Mouse (Mus musculus) brain, adult 2 months (tissue): ENCODE data around the gene Olig1.

Experiments
- DNase-seq: peaks from one replicate; pipeline ENCODE4 v3.0.0; 2011; ENCODE audit warnings: low read depth, low spot score

Gene Olig1

DNA sequence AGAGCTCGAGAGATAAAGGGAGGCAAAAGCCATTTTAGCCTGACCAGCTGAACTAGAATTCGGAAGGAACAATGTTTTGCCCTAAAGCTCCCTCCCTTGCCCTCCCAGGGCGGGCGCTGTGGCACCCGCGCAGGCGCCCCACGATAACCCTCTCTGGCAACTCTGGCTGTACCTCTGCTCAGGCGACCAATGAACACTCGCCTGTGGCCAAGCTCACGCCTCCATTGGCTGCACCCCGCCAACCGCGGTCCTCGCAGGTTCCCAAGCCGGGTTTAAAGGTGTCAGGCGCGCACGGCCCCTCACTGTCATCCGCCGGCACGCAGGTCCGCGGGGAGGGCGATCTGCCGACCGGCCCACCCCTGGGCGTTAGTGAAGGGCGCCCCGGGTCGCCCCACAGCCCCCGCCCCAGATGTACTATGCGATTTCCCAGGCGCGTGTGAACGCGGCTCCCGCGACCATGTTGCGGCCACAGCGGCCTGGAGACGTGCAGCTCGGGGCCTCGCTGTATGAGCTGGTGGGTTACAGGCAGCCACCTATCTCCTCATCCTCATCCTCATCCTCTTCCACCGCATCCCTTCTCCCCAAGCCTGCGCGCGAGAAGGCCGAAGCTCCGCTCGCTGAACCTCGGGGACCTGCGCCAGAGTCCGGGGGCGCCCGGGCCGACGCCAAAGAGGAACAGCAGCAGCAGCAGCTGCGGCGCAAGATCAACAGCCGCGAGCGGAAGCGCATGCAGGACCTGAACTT lies at the start of gene Olig1:
Gene Olig1, plus strand, starts transcription at position 305 of the 744 bp plus-strand sequence.
- DNase-seq, result peak; percentile 96

DNA sequence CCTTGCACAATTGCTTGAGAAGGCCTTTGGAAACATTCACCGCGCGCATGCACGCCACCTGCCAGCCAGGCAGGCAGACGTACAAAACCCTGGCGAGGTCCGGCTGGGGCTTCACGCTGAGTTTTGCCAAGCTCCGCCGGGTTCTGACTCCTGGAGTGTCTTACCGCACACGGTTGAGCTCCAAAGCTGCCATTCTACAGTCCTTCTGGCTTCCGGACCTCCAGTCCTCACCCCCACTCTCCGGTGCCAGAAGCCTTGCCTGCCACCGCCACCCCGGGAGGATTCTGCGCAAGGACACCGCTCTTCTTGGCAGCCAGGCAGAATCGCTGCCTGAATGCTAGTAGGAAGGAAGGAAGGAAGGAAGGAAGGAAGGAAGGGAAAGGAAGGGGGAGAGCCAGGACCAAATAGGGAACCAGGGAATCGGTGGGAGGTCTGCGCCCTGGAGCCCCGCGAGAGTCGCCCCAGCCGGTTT lies 47.4 kb upstream of the Olig1 start:
- peak; percentile 30 for DNase-seq

DNA sequence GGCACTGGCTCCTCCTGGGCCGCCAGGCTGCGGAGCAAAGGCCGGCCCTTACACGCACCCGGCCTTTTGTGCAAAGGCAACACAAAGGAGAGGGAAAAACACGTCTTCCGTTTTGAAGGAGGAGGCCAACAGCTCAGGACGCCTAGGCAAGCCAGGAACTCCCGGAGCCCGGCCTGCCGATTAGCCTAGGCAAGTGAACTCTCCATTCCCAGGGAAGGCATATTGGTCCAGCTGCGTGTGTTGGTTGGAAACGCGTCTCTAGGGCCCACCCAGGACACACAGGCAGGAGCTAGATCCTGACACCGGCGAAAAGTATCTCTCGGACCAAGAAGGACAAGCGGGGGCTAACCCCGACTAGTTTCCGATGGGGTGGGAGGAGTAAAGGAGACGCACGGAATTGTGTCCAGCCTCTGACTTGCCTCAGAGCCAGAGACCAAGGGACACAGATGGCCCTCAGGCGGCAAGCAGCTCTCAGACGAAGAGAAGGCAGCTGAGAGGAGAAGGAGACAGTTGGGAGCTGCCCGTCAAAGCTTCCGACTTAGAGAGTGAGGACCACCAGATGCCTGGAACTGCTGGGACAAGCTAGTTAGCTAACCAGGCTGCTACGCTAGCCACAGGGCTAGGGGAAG lies 46.8 kb upstream of the Olig1 start:
- DNase-seq, result peak; percentile 25

DNA sequence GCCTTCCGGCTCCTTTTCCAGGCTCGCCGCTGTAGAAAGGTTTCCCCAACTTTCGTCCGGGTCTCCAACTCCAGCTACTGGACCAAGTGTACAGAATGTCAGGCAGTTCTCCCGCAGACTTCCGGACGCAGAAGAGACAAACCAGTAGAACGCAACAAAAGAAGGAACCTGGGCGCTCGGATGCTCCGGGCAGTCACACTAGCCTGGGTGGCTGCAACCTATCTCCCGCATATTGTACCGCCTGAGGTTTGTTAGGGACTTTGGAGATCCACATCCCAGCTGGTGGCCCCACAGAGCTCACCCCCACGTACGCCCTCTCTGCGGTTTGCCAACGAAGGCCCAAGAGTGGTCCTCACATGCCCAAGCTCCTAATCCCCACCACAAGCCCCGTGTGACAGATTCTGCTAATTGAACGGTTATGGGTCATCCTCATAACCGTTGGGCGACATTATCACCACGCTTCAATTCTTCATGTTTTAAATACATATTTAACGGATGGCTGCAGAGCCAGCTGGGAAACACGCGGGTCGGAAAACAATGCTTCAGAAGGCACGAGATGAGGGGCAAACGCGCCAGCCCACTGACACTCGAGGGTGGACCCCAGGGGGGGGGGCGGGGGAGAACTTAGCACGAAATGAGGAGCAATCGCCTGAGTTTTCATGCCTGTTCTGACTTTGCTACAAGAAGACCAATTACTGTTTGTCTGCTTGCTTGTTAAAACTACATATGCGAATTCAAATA lies 46.1 kb upstream of the Olig1 start:
- DNase-seq, result no peak

DNA sequence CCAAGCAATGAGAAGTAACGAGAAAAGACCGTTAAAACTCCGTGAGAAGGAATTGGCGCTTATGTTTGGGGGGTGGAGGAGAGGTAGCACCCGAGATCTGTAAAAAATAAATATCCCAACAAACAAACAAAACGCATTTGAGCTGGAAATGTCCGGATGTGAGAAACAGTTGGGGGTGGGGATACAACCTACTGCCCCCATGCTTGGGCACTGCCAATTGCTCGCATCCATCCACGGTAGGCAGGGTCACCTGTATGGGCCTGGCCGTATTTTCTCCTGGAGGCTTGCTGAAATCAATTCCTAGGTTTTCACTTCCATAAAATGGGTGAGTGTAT lies 45.5 kb upstream of the Olig1 start:
- no peak for DNase-seq

DNA sequence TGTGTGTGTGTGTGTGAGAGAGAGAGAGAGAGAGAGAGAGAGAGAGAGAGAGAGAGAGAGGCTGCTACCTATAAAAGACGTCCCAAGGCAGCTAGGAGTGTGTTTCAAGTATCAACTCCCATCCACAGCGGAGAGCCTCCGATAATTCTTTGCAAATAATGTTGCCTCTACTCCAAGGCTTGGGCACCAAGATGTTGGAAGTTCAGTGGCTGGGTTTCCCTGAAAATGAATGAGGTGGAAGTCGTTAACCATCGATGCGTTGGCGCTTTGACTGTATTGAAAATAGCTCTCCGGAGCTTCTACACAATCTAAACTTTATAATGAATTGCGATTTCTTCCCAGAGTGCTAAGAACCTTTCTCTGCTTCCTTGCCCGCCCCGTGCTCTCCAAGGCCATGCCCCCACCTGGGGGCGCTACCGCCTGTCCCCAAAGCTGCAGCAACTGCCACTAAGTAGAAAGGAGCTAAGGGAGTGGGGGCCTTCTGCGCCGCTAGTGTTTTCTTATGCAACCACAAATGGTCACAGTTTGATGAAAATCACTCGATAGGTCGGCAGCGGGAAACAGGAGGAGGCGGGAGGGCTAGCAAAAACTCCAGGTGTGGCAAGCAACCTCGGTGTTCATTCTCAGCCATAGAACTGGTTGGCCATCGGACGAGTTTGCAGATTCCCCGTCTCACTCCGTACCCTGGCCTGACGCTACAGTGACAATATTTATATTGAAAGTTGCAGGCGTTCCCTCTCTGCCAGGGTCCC lies 44.9 kb upstream of the Olig1 start:
- DNase-seq, result peak; percentile 59

DNA sequence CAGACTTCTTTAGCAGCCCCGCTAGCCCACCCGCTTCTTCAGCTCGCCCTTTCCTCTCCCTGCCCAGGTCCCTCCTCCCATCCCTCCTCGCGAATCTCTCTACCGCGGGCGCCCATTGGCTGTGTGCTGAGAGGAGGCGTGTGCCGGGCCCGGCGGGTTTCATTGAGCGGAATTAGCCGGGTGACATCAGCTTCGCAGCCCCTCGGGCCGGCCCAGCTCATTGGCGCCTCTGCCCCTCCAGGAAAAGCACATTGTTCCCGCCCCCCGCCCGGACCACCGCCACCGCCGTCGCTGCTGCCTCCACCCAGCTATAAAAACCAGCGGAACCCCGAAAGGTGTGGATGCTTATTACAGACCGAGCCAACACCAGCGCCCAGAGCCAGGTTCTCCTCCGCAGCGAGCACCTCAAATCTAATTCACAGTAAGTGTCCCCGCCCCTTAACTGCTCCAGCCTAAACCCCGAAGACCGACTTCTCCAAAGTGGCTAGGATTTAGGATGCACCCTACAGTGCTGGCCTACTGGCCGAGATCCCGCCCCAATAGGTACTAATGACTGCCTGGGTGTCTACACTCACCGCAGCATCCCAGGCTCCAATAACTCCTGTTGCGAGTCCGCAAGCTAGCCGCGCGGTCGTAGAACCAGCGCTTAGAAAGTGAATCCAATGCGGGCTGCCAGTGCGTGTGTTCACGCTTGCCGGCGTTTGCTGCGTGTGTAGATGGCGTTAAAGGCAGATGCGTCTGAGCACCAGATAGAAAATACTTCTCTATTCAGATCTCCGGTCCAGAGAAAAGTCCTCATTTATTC lies 44.1 kb upstream of the Olig1 start, which contains the start of gene Olig2:
Gene Olig2, plus strand, starts transcription at position 225 of the 805 bp plus-strand sequence.
- peak; percentile 83 for DNase-seq

DNA sequence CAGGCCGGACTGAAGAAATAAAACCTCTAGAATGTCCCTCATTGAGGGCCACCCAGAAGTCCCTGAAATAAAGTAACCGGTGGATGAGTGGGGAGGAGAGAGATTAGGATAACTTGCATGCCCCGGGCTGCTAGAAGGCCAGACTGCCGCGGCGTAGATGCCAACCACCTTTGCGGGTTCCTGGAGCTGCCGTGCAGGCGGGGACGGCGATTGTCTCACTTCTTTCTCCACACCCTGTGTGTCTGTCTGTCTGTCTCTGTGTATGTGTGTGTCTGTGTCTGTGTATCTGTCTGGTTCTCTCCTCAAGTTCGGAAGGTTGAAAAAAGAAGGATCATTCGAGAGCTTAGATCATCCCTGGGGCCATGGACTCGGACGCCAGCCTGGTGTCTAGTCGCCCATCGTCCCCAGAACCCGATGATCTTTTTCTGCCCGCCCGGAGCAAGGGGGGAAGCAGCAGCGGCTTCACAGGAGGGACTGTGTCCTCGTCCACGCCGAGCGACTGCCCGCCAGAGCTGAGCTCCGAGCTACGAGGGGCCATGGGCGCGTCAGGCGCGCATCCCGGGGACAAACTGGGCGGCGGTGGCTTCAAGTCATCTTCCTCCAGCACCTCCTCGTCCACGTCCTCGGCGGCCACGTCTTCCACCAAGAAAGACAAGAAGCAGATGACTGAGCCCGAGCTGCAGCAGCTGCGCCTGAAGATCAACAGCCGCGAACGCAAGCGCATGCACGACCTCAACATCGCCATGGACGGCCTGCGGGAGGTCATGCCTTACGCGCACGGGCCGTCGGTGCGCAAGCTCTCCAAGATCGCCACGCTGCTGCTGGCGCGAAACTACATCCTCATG lies 43.3 kb upstream of the Olig1 start:
- no peak for DNase-seq

DNA sequence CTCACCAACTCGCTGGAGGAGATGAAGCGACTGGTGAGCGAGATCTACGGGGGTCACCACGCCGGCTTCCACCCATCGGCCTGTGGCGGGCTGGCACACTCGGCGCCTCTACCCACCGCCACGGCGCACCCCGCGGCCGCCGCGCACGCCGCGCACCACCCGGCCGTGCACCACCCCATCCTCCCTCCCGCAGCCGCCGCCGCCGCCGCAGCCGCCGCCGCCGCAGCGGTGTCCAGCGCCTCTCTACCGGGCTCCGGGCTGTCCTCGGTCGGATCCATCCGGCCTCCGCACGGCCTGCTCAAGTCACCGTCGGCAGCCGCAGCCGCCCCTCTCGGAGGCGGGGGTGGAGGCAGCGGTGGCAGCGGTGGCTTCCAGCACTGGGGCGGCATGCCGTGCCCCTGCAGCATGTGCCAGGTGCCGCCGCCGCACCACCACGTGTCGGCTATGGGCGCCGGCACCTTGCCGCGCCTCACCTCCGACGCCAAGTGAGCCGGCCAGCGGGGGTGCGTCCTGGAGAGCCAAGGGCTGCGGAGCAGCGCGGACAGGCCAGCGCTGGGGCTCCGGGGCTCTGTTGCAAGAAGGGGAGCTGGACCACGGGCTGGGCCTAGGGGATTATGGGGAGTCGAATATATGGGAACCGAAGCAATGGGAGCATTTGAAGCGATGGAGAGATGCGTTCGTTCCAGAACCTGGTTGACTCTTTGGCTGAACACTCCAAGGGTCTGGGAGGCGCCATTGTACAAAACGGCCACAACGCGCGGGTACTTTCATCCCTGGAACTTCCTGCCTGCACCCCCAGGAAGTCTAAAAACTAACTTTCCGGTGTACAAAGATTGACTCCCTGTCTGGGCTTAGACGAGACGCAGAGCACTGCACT lies 42.5 kb upstream of the Olig1 start:
- no peak for DNase-seq

DNA sequence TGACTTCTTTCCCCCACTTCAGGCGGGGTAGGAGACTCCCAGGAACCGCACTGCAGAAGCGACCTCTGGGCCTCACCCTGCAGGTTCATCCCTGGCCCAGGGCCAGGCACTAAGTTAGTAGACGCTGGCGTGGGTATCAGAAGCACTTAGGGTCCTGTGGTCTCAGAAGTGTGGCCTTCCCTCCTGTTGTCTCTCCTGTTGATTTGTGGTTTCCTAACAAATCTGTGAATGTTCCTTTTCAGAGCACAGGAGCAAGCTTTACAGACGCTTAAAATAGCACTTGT lies 41.9 kb upstream of the Olig1 start:
- no peak for DNase-seq

DNA sequence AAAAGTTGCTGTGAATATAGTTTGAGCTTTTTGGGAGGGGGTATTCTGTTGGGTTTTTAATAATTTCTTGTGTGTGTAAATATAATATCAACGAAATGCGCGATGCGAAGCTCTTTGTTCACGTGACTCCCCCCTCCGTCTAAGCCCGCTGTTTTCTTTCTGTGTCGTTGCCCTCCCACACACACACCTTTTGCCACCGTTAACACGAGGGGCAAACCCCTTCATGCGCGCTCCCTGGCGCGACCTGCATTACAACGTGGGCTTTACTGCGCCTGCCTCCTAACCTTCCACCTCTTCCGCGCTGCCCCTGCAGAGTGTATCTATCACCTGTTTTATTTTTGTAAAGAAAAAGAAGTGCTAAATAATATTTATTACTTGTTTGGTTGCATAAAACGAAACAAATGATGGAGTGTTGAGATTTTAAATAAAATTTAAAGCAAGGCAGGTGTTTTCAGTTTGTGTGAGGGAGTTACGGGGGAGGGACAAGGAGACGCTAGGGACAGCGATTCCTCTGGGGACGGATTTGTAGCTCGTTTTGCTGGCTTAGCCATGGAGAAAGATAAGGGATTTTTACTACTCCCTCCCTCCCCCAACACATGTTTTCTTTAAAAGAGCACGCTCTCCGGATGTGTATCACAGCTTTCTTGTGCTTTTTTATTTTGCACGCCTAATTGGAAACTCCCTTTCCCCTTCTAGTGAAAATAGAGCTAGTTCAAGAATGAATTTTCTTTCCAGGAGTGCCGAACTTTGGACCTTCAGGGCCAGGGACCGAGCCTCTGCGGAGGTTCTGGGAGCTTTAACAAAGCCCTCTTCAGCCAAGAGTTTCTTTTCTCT lies 41.1 kb upstream of the Olig1 start:
- no peak for DNase-seq

DNA sequence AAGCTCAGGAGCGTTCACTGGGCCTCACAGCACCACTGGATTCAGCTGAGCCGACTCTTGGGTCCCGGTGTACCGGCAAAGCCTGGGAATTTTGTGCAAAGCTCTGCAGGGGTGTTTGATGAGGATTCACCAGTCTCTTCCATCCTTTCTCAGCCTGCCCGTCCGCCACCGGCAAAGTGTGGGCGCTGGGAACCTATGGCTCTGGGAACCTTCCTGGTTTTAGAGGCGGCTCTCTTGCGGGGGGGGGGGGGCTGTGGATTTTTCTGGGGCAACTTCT lies 40.6 kb upstream of the Olig1 start:
- no peak for DNase-seq

DNA sequence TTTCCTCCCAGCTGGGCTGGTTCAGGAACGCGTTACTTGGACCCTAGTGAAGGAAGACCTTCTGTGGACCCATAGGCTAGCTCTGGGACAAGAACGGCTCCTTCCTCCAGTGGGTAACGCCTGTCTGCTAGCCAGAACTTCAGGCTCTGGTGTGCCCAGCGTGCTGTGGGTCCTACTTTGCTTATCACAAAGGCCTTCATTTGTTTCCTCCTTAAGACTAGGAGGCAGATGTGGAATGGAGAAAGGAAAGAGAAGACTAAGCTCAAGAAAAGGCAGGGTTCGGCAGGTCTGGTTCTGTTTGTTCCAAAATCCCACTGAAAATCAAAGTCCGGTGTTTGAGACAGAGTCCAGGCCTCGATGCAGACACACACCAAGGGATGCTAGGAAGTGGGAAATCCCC lies 39.9 kb upstream of the Olig1 start:
- DNase-seq, result no peak

DNA sequence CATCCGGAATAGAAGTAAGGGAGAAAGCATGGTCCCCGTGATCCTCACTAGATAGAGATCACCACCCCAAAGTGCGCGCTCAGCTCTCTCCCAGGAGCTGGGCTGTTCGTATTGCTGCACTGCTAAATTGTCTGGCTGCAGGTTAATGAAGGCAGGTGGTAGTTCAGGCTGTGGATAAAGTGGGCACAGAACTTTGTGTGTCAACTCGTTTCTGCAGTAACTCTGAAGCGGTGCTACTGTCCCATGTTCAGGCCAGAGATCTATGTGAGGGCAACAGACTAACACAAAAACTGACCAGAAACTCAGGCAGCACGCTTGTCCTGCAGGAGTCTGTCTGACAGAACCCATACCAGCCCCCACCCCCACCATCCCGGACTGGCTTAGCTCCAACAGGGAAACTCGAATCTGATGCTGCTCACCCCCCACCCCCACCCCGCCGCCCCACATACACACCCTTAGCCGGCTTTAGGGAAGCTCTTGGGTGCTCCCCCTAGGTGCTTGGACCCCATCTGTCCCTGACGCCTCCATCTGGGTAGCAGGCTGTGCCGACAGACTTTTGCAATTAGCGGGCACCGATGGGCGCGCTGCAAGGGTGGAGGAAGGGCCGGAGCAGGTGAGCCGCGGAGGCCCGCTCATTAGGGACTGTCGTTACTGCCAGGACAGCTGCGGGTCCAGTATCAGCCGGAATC lies 37.6 kb upstream of the Olig1 start:
- no peak for DNase-seq

DNA sequence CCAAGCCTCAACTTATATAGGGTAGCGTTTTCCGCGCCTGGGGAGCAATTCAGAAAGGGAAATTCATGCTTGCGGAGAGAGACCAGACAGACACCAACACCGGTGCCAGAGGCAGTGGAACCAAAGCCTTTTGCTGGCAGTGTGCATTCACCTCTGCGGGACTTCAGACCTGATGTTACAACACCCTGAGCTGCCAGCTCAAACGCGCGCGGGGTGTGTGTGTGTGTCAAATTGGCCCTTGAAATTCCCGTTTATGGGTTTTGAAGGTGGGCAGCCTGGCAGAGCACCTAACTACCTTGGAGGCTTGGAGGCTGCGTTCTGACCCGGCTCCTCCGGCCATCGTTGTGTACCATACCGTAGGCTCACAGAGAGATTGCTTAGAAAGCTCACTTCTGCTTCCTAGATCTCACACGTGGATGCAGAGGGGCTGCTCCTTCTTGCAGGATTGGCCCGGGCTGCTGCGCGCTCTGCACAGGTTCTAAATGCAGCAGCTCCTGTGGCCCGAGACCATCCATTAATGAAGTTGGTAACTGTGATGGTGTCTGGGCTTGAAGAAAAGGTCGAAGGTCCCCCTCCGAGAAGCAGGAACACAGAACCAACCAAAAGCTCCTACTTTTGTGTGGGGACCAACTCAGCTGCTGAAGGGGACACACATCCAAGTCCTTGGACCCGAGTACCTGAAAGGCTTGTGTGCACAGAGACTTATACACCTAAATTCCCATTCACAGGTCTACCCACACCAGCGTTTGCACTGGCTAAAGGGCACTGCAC lies 36.9 kb upstream of the Olig1 start:
- no peak for DNase-seq

DNA sequence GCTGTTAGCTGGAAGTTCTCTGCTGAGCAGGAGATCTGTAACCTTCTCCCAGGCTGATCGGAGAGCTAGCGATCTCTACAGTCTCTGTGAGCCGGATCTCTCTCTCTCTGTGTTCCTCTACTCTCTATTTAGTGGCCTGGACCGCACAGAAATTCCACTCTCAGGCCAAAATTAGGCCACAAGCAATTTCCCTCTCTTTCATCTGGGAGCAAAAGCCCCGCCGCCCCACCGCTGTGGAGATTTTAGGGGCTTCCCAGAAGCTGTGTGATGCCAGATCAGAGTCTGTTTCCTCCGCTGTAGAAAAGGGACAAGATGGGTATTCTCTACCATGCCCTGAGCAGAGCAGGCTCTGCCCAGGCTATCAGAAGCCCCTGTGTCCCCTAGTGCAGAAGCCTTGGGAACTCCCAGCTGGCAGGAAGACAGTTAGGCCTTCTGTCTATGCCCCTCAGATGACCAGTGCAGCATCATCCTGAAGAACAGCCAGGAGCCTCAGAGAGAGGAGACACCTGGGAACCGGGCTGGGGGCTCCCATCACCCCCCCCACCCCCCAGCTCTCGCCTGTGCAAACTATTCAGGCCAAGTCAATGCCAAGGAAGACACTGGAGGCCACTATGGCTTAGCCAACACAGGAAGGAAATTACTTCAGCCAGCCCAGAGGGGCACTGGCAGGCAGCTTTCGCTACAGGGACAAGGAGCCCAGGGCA lies 36.2 kb upstream of the Olig1 start:
- peak; percentile 46 for DNase-seq

DNA sequence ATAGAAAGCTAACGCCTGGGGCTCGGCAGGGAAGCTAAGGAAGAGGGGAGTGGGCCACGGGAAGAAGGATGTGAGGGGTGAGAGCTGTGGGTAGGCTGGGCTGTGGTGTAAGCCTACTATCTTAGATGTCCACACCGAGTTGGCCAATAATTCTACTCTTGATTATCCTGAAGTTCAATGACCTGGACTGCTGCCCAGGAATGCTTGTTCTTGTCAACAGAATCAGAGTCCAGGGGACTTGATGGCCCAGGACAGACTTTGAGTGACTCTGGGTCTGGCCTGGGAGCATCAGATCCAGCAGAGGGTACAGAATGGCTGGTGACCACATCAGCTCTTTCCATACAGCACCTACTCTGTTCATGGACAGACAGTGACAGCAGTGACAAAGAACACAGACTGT lies 30.5 kb upstream of the Olig1 start:
- no peak for DNase-seq
